Mouse (Mus musculus): ENCODE measurements around the gene Cmc2.

DNA sequence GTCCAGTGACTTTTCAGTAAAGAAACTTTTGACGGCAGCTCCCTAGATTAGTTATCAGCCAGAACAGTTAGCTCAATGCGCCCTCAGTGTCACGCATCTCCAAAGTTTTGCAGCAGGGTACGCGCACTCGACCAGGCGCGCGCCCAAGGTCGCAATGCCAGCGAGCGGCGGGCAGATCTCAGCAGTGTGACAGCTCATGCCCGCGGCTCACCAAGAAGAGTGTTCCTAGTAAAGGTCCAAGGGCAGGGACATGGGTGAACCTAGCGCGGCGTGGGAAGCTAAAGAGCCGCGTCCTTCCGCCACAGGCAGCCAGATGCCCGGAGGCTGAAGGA, 284 bp downstream of the Cmc2 start:
- TF ChIP-seq CTCF (IDR thresholded peaks at IDR 0.05; ENCODE audit: control insufficient read depth, insufficient read depth, insufficient read length) (no peak), FOSL1 (IDR thresholded peaks at IDR 0.05; ENCODE audit: insufficient read depth, low read length, poor library complexity, severe bottlenecking) (no peak), USF1 (IDR thresholded peaks at IDR 0.05; ENCODE audit: low read depth) (no peak), MAX (IDR thresholded peaks at IDR 0.05) (no peak), MYOG (IDR thresholded peaks at IDR 0.05; ENCODE audit: control insufficient read depth, extremely low read depth, insufficient read length) (no peak), CEBPB (IDR thresholded peaks at IDR 0.05; ENCODE audit: low read depth) (no peak)
